Mouse (Mus musculus): Measurements from ENCODE around the gene Kctd10. TPM values are rescaled to one million over a fixed set of nuclear protein-coding genes. Genes with fewer than 3 reads are reported as not detected.

Gene Kctd10
- polyA plus RNA-seq, 1 experiment from 2014 or later: 104 TPM

- no peak overlapping the region for H3K4me2 ChIP-seq (ENCODE audit: low read length)
- H3K27ac ChIP-seq (replicated peaks in 1 of 2; ENCODE audit: control insufficient read depth in 1 of 2, insufficient read depth in 1 of 2, low read depth in 2 of 2, low read length in 2 of 2): no peak overlapping the region
- H3K9me3 ChIP-seq (ENCODE audit: control insufficient read depth, low read length): no peaks in the 10 kb centered on the region
- no peaks in the 10 kb centered on the region for H3K27me3 ChIP-seq (ENCODE audit: control insufficient read depth, insufficient read depth, low read length)
- WGBS: 88% methylated on average over 9 of the region's 9 CpGs
- H3K4me1 ChIP-seq (ENCODE audit: control insufficient read depth in 2 of 2, insufficient read depth in 2 of 2, low read length in 2 of 2): peaks cover 4% of the 10 kb centered on the region in 2 experiments; a peak in 2 of 4 replicates
- H3K9ac ChIP-seq (ENCODE audit: low read length): no peak overlapping the region
- no peak overlapping the region for H3K4me3 ChIP-seq (ENCODE audit: control insufficient read depth in 1 of 2, insufficient read depth in 1 of 2, low read depth in 1 of 2, low read length in 2 of 2)
- ATAC-seq (ENCODE audit: insufficient number of reproducible peaks, insufficient read depth, low FRiP score, low read depth): no peak
- H3K36me3 ChIP-seq (ENCODE audit: control insufficient read depth, insufficient read depth, low read length): peaks cover 100% of the 10 kb centered on the region
Measured at GRCm38 (mm10) chr5:114407810-114408209, 27.5 kb upstream of the Kctd10 start.

GRCm38 (mm10) chr5:114407269-114407668 lies 27.0 kb upstream of the Kctd10 start:
- Histone ChIP-seq H3K4me1 (ENCODE audit: control insufficient read depth in 2 of 2, insufficient read depth in 2 of 2, low read length in 2 of 2) (peaks cover 0 to 3% of the 10 kb centered on the region in 2 experiments; a peak in 2 of 4 replicates), H3K9me3 (ENCODE audit: control insufficient read depth, low read length) (no peaks in the 10 kb centered on the region), H3K27ac (replicated peaks in 1 of 2; ENCODE audit: control insufficient read depth in 1 of 2, insufficient read depth in 1 of 2, low read depth in 2 of 2, low read length in 2 of 2) (no peak overlapping the region), H3K36me3 (ENCODE audit: control insufficient read depth, insufficient read depth, low read length) (peaks cover 100% of the 10 kb centered on the region), H3K4me3 (ENCODE audit: control insufficient read depth in 1 of 2, insufficient read depth in 1 of 2, low read depth in 1 of 2, low read length in 2 of 2) (no peak overlapping the region), H3K4me2 (ENCODE audit: low read length) (no peak overlapping the region), H3K27me3 (ENCODE audit: control insufficient read depth, insufficient read depth, low read length) (no peaks in the 10 kb centered on the region), H3K9ac (ENCODE audit: low read length) (no peak overlapping the region)
- 84% methylated on average over 10 of the region's 10 CpGs for WGBS
- ATAC-seq (ENCODE audit: insufficient number of reproducible peaks, insufficient read depth, low FRiP score, low read depth): no peak

- no peaks in the 10 kb centered on the region for H3K9me3 ChIP-seq (ENCODE audit: control insufficient read depth, low read length)
- no peaks in the 10 kb centered on the region for H3K4me1 ChIP-seq (ENCODE audit: control insufficient read depth in 2 of 2, insufficient read depth in 2 of 2, low read length in 2 of 2)
- no peak overlapping the region for H3K4me2 ChIP-seq (ENCODE audit: low read length)
- no peak overlapping the region for H3K4me3 ChIP-seq (ENCODE audit: control insufficient read depth in 1 of 2, insufficient read depth in 1 of 2, low read depth in 1 of 2, low read length in 2 of 2)
- no peak overlapping the region for H3K9ac ChIP-seq (ENCODE audit: low read length)
- H3K27me3 ChIP-seq (ENCODE audit: control insufficient read depth, insufficient read depth, low read length): no peaks in the 10 kb centered on the region
- peaks cover 100% of the 10 kb centered on the region for H3K36me3 ChIP-seq (ENCODE audit: control insufficient read depth, insufficient read depth, low read length)
- ATAC-seq (ENCODE audit: insufficient number of reproducible peaks, insufficient read depth, low FRiP score, low read depth): no peak
- 88% methylated on average over 14 of the region's 14 CpGs for WGBS
- no peak overlapping the region for H3K27ac ChIP-seq (replicated peaks in 1 of 2; ENCODE audit: control insufficient read depth in 1 of 2, insufficient read depth in 1 of 2, low read depth in 2 of 2, low read length in 2 of 2)
Measured at GRCm38 (mm10) chr5:114406592-114406991, 26.3 kb upstream of the Kctd10 start.

GRCm38 (mm10) chr5:114393169-114393568 lies 12.9 kb upstream of the Kctd10 start:
- no peak for ATAC-seq (ENCODE audit: insufficient number of reproducible peaks, insufficient read depth, low FRiP score, low read depth)
- Histone ChIP-seq H3K4me1 (ENCODE audit: control insufficient read depth in 2 of 2, insufficient read depth in 2 of 2, low read length in 2 of 2) (no peaks in the 10 kb centered on the region), H3K27me3 (ENCODE audit: control insufficient read depth, insufficient read depth, low read length) (no peaks in the 10 kb centered on the region), H3K36me3 (ENCODE audit: control insufficient read depth, insufficient read depth, low read length) (peaks cover 97% of the 10 kb centered on the region), H3K4me2 (ENCODE audit: low read length) (no peak overlapping the region), H3K9ac (ENCODE audit: low read length) (no peak overlapping the region), H3K9me3 (ENCODE audit: control insufficient read depth, low read length) (no peaks in the 10 kb centered on the region), H3K4me3 (ENCODE audit: control insufficient read depth in 1 of 2, insufficient read depth in 1 of 2, low read depth in 1 of 2, low read length in 2 of 2) (no peak overlapping the region), H3K27ac (replicated peaks in 1 of 2; ENCODE audit: control insufficient read depth in 1 of 2, insufficient read depth in 1 of 2, low read depth in 2 of 2, low read length in 2 of 2) (no peak overlapping the region)
- WGBS: 73% methylated on average over 9 of the region's 9 CpGs

GRCm38 (mm10) chr5:114384448-114384847 lies 4.1 kb upstream of the Kctd10 start:
- Histone ChIP-seq H3K4me1 (ENCODE audit: control insufficient read depth in 2 of 2, insufficient read depth in 2 of 2, low read length in 2 of 2) (peaks cover 3 to 19% of the 10 kb centered on the region in 2 experiments; a peak in 3 of 4 replicates), H3K36me3 (ENCODE audit: control insufficient read depth, insufficient read depth, low read length) (peaks cover 59% of the 10 kb centered on the region), H3K4me3 (ENCODE audit: control insufficient read depth in 1 of 2, insufficient read depth in 1 of 2, low read depth in 1 of 2, low read length in 2 of 2) (no peak overlapping the region), H3K9ac (ENCODE audit: low read length) (no peak overlapping the region), H3K27ac (replicated peaks in 1 of 2; ENCODE audit: control insufficient read depth in 1 of 2, insufficient read depth in 1 of 2, low read depth in 2 of 2, low read length in 2 of 2) (no peak overlapping the region), H3K9me3 (ENCODE audit: control insufficient read depth, low read length) (no peaks in the 10 kb centered on the region), H3K27me3 (ENCODE audit: control insufficient read depth, insufficient read depth, low read length) (no peaks in the 10 kb centered on the region), H3K4me2 (ENCODE audit: low read length) (no peak overlapping the region)
- ATAC-seq (ENCODE audit: insufficient number of reproducible peaks, insufficient read depth, low FRiP score, low read depth): no peak
- 87% methylated on average over 8 of the region's 8 CpGs for WGBS

- H3K4me1 ChIP-seq (ENCODE audit: control insufficient read depth in 2 of 2, insufficient read depth in 2 of 2, low read length in 2 of 2): peaks cover 7 to 30% of the 10 kb centered on the region in 2 experiments
- 78% methylated on average over 9 of the region's 9 CpGs for WGBS
- no peak overlapping the region for H3K9ac ChIP-seq (ENCODE audit: low read length)
- H3K9me3 ChIP-seq (ENCODE audit: control insufficient read depth, low read length): no peaks in the 10 kb centered on the region
- H3K27me3 ChIP-seq (ENCODE audit: control insufficient read depth, insufficient read depth, low read length): no peaks in the 10 kb centered on the region
- ATAC-seq (ENCODE audit: insufficient number of reproducible peaks, insufficient read depth, low FRiP score, low read depth): no peak
- no peak overlapping the region for H3K27ac ChIP-seq (replicated peaks in 1 of 2; ENCODE audit: control insufficient read depth in 1 of 2, insufficient read depth in 1 of 2, low read depth in 2 of 2, low read length in 2 of 2)
- no peak overlapping the region for H3K4me3 ChIP-seq (ENCODE audit: control insufficient read depth in 1 of 2, insufficient read depth in 1 of 2, low read depth in 1 of 2, low read length in 2 of 2)
- no peak overlapping the region for H3K4me2 ChIP-seq (ENCODE audit: low read length)
- H3K36me3 ChIP-seq (ENCODE audit: control insufficient read depth, insufficient read depth, low read length): peaks cover 48% of the 10 kb centered on the region
Measured at GRCm38 (mm10) chr5:114383184-114383904, 3.0 kb upstream of the Kctd10 start.

- H3K27ac ChIP-seq (replicated peaks in 1 of 2; ENCODE audit: control insufficient read depth in 1 of 2, insufficient read depth in 1 of 2, low read depth in 2 of 2, low read length in 2 of 2): peak overlapping the region; percentile 86 to 95
- H3K9me3 ChIP-seq (ENCODE audit: control insufficient read depth, low read length): no peaks in the 10 kb centered on the region
- H3K4me2 ChIP-seq (ENCODE audit: low read length): peak overlapping the region; percentile 95
- ATAC-seq (ENCODE audit: insufficient number of reproducible peaks, insufficient read depth, low FRiP score, low read depth): no peak; the same call in 1 of the 2 replicates
- H3K9ac ChIP-seq (ENCODE audit: low read length): peak overlapping the region; percentile 84
- WGBS: under 1% methylated on average over 18 of the region's 18 CpGs
- no peaks in the 10 kb centered on the region for H3K27me3 ChIP-seq (ENCODE audit: control insufficient read depth, insufficient read depth, low read length)
- H3K36me3 ChIP-seq (ENCODE audit: control insufficient read depth, insufficient read depth, low read length): peaks cover 31% of the 10 kb centered on the region
- peak overlapping the region; percentile 73 to 76 for H3K4me3 ChIP-seq (ENCODE audit: control insufficient read depth in 1 of 2, insufficient read depth in 1 of 2, low read depth in 1 of 2, low read length in 2 of 2)
- H3K4me1 ChIP-seq (ENCODE audit: control insufficient read depth in 2 of 2, insufficient read depth in 2 of 2, low read length in 2 of 2): peaks cover 18 to 53% of the 10 kb centered on the region in 2 experiments
Measured at GRCm38 (mm10) chr5:114381013-114381351, 674 bp upstream of the Kctd10 start.

GRCm38 (mm10) chr5:114379763-114380162 lies 545 bp downstream of the Kctd10 start:
- peak overlapping the region; percentile 86 to 88 for H3K27ac ChIP-seq (replicated peaks in 1 of 2; ENCODE audit: control insufficient read depth in 1 of 2, insufficient read depth in 1 of 2, low read depth in 2 of 2, low read length in 2 of 2)
- peak overlapping the region; percentile 73 to 76 for H3K4me3 ChIP-seq (ENCODE audit: control insufficient read depth in 1 of 2, insufficient read depth in 1 of 2, low read depth in 1 of 2, low read length in 2 of 2)
- H3K36me3 ChIP-seq (ENCODE audit: control insufficient read depth, insufficient read depth, low read length): peaks cover 30% of the 10 kb centered on the region
- H3K9ac ChIP-seq (ENCODE audit: low read length): peak overlapping the region; percentile 84
- H3K9me3 ChIP-seq (ENCODE audit: control insufficient read depth, low read length): no peaks in the 10 kb centered on the region
- peak overlapping the region; percentile 95 for H3K4me2 ChIP-seq (ENCODE audit: low read length)
- ATAC-seq (ENCODE audit: insufficient number of reproducible peaks, insufficient read depth, low FRiP score, low read depth): peak; percentile 16; the same call in 1 of the 2 replicates
- no peaks in the 10 kb centered on the region for H3K27me3 ChIP-seq (ENCODE audit: control insufficient read depth, insufficient read depth, low read length)
- WGBS: 3% methylated on average over 19 of the region's 20 CpGs
- H3K4me1 ChIP-seq (ENCODE audit: control insufficient read depth in 2 of 2, insufficient read depth in 2 of 2, low read length in 2 of 2): peaks cover 26 to 57% of the 10 kb centered on the region in 2 experiments

Measured in heart, embryonic 14.5 days (tissue).